16 mouse cellular contexts compared by ENCODE assay signal in genomic region chr11:21864516-21864915, GRCm38 (mm10).
DNase-seq lines count a peak whose midpoint lies in the region; ATAC-seq lines count a peak whose summit lies in the region.
"Had no signal": no experiment of that assay in that cellular context is flagged by ENCODE, and none has a peak within 500 bp of the region (broad histone marks: within the 10 kb centered on the region; RNA-seq: fewer than 3 reads in every experiment).

No protein-coding gene starts in this region.

- no peaks in the 10 kb centered on the region for H3K36me3 ChIP-seq in neural tube, embryonic 11.5 days (ENCODE audit: control insufficient read depth, insufficient read depth, low read length)
- H3K36me3 ChIP-seq in neural tube, embryonic 15.5 days = no peaks in the 10 kb centered on the region
- H3K36me3 ChIP-seq in forebrain, embryonic 12.5 days (replicated peaks) = no peaks in the 10 kb centered on the region
- H3K36me3 ChIP-seq in hindbrain, embryonic 14.5 days (replicated peaks; ENCODE audit: control insufficient read depth, insufficient read depth) = no peaks in the 10 kb centered on the region
- no peaks in the 10 kb centered on the region for H3K36me3 ChIP-seq in midbrain, embryonic 16.5 days (ENCODE audit: control insufficient read depth, insufficient read depth, low read length)
- H3K36me3 ChIP-seq: G1E; kidney, embryonic 15.5 days had no signal

- no peak overlapping the region for H3K4me2 ChIP-seq in neural tube, embryonic 11.5 days (ENCODE audit: low read depth)
- H3K4me2 ChIP-seq in neural tube, embryonic 15.5 days = no peak overlapping the region
- no peak overlapping the region for H3K4me2 ChIP-seq in forebrain, embryonic 12.5 days
- no peak overlapping the region for H3K4me2 ChIP-seq in hindbrain, embryonic 14.5 days (replicated peaks)
- H3K4me2 ChIP-seq in midbrain, embryonic 16.5 days (ENCODE audit: low read length) = no peak overlapping the region
- H3K4me2 ChIP-seq: kidney, embryonic 15.5 days; liver, embryonic 11.5 days had no signal

- peaks cover 4% of the 10 kb centered on the region; the same call in 1 of the 2 replicates for H3K4me1 ChIP-seq in neural tube, embryonic 11.5 days (ENCODE audit: control insufficient read depth, insufficient read depth, low read length)
- no peaks in the 10 kb centered on the region for H3K4me1 ChIP-seq in neural tube, embryonic 15.5 days
- H3K4me1 ChIP-seq in forebrain, embryonic 12.5 days = peaks cover 11% of the 10 kb centered on the region
- 0 out of 2 replicates have a peak, but pooled peaks cover 6% of the 10 kb centered on the region for H3K4me1 ChIP-seq in hindbrain, embryonic 14.5 days (replicated peaks; ENCODE audit: control insufficient read depth, insufficient read depth, low read length)
- no peaks in the 10 kb centered on the region for H3K4me1 ChIP-seq in midbrain, embryonic 16.5 days (ENCODE audit: control insufficient read depth, insufficient read depth, low read length)
- H3K4me1 ChIP-seq: kidney, embryonic 15.5 days had no signal

- H3K9ac ChIP-seq in neural tube, embryonic 11.5 days (ENCODE audit: low read length) = no peak overlapping the region; the same call in 1 of the 2 replicates
- no peak overlapping the region for H3K9ac ChIP-seq in neural tube, embryonic 15.5 days (replicated peaks)
- H3K9ac ChIP-seq in forebrain, embryonic 12.5 days = no peak overlapping the region
- H3K9ac ChIP-seq in hindbrain, embryonic 14.5 days = no peak overlapping the region
- H3K9ac ChIP-seq in midbrain, embryonic 16.5 days (ENCODE audit: low read depth, low read length) = no peak overlapping the region
- H3K9ac ChIP-seq: kidney, embryonic 15.5 days had no signal

- no peaks in the 10 kb centered on the region for H3K27me3 ChIP-seq in neural tube, embryonic 11.5 days (ENCODE audit: control insufficient read depth, insufficient read depth, low read length)
- H3K27me3 ChIP-seq in neural tube, embryonic 15.5 days (replicated peaks) = no peaks in the 10 kb centered on the region
- H3K27me3 ChIP-seq in forebrain, embryonic 12.5 days = no peaks in the 10 kb centered on the region
- H3K27me3 ChIP-seq in hindbrain, embryonic 14.5 days (ENCODE audit: control insufficient read depth, insufficient read depth, low read length) = no peaks in the 10 kb centered on the region
- H3K27me3 ChIP-seq in midbrain, embryonic 16.5 days (ENCODE audit: control insufficient read depth, insufficient read depth, low read depth, low read length) = no peaks in the 10 kb centered on the region
- H3K27me3 ChIP-seq: kidney, embryonic 15.5 days had no signal

- no peaks in the 10 kb centered on the region for H3K9me3 ChIP-seq in neural tube, embryonic 11.5 days (ENCODE audit: control insufficient read depth, low read length)
- no peaks in the 10 kb centered on the region for H3K9me3 ChIP-seq in neural tube, embryonic 15.5 days (replicated peaks)
- H3K9me3 ChIP-seq in forebrain, embryonic 12.5 days = no peaks in the 10 kb centered on the region
- peaks cover 8% of the 10 kb centered on the region for H3K9me3 ChIP-seq in hindbrain, embryonic 14.5 days (ENCODE audit: control insufficient read depth, low read length)
- no peaks in the 10 kb centered on the region for H3K9me3 ChIP-seq in midbrain, embryonic 16.5 days (replicated peaks; ENCODE audit: control insufficient read depth, low read length, poor library complexity, severe bottlenecking)
- H3K9me3 ChIP-seq: G1E; kidney, embryonic 15.5 days had no signal

- ATAC-seq in neural tube, embryonic 11.5 days (ENCODE audit: insufficient read depth, low FRiP score, low TSS enrichment) = peak; percentile 29; the same call in 1 of the 2 replicates
- no peak for ATAC-seq in neural tube, embryonic 15.5 days (ENCODE audit: low FRiP score)
- ATAC-seq in forebrain, embryonic 12.5 days (ENCODE audit: low FRiP score) = peak; percentile 60; the same call in 1 of the 2 replicates
- no peak for ATAC-seq in hindbrain, embryonic 14.5 days (ENCODE audit: low FRiP score)
- no peak for ATAC-seq in midbrain, embryonic 16.5 days
- ATAC-seq: intestine, embryonic 16.5 days had no signal

- H3K4me3 ChIP-seq in neural tube, embryonic 11.5 days (ENCODE audit: low read depth, low read length) = no peak overlapping the region
- no peak overlapping the region for H3K4me3 ChIP-seq in neural tube, embryonic 15.5 days (replicated peaks)
- no peak overlapping the region for H3K4me3 ChIP-seq in forebrain, embryonic 12.5 days (replicated peaks)
- no peak overlapping the region for H3K4me3 ChIP-seq in hindbrain, embryonic 14.5 days (replicated peaks; ENCODE audit: low read length)
- H3K4me3 ChIP-seq in midbrain, embryonic 16.5 days (ENCODE audit: low read depth, low read length) = no peak overlapping the region
- H3K4me3 ChIP-seq: kidney, embryonic 15.5 days had no signal

- DNase-seq in neural tube, embryonic 11.5 days (ENCODE audit: low spot score) = no peak
- DNase-seq in hindbrain, embryonic 14.5 days (ENCODE audit: low spot score) = no peak
- no peak for DNase-seq in adrenal gland, adult 8-10 months
- DNase-seq in right cerebral cortex, postnatal 10 days (ENCODE audit: low spot score in 2 of 2) = no peak
- DNase-seq: cerebellum, adult 11 months; heart, postnatal 4 days; lung, adult 2 months; lung, postnatal 36 days; thymus, postnatal 36 days had no signal

- H3K27ac ChIP-seq in neural tube, embryonic 11.5 days (ENCODE audit: low read depth, low read length) = no peak overlapping the region
- H3K27ac ChIP-seq in neural tube, embryonic 15.5 days (replicated peaks) = no peak overlapping the region
- H3K27ac ChIP-seq in forebrain, embryonic 12.5 days = peak overlapping the region; percentile 59
- peak overlapping the region; percentile 54 for H3K27ac ChIP-seq in hindbrain, embryonic 14.5 days
- peak overlapping the region; percentile 10; the same call in 1 of the 2 replicates for H3K27ac ChIP-seq in midbrain, embryonic 16.5 days (ENCODE audit: low read length)
- H3K27ac ChIP-seq: kidney, embryonic 15.5 days had no signal

- WGBS in neural tube, embryonic 11.5 days = 50% methylated on average over 6 of the region's 6 CpGs
- 45% methylated on average over 6 of the region's 6 CpGs for WGBS in neural tube, embryonic 15.5 days
- 51% methylated on average over 6 of the region's 6 CpGs for WGBS in forebrain, embryonic 12.5 days
- WGBS in hindbrain, embryonic 14.5 days = 49% methylated on average over 6 of the region's 6 CpGs
- WGBS in midbrain, embryonic 16.5 days = 65% methylated on average over 6 of the region's 6 CpGs

Comparison
In these comparisons a context has a peak if more than half of its experiments do, and no peak if none do; other contexts are left out.
1. ATAC-seq: peak in neural tube, embryonic 11.5 days (single experiment) and forebrain, embryonic 12.5 days (single experiment); none in neural tube, embryonic 15.5 days (single experiment), hindbrain, embryonic 14.5 days (single experiment) and midbrain, embryonic 16.5 days (single experiment).
2. H3K27ac ChIP-seq: peak in forebrain, embryonic 12.5 days (single experiment), hindbrain, embryonic 14.5 days (single experiment) and midbrain, embryonic 16.5 days (single experiment); none in neural tube, embryonic 11.5 days (single experiment) and neural tube, embryonic 15.5 days (single experiment).